Mouse (Mus musculus) CH12.LX (cell line): ENCODE results near the gene Rbm3. TPM values are rescaled to one million over a fixed set of nuclear protein-coding genes. Genes with fewer than 3 reads are reported as not detected.

Source experiments
- DNase-seq: peaks from one replicate; pipeline ENCODE4 v3.0.0-alpha.2; 2013; ENCODE audit errors: extremely low read depth
- H3K27ac ChIP-seq: 2 replicates; pipeline ENCODE4 v1.5.1; 2012; ENCODE audit warnings: low read depth, mild to moderate bottlenecking, control low read depth, moderate library complexity; ENCODE audit not compliant: insufficient read depth
- H3K27me3 ChIP-seq: replicated peaks from 2 replicates; pipeline ENCODE3; 2012; ENCODE audit warnings: inconsistent platforms
- H3K36me3 ChIP-seq, 2 experiments: replicated peaks in 1 of 2; 2 replicates each; pipeline versions ENCODE3 to v1.6.1; 2012; ENCODE audit warnings: inconsistent platforms in 1 of 2, low read length in 1 of 2, mild to moderate bottlenecking in 1 of 2, mixed read lengths in 1 of 2, moderate library complexity in 1 of 2; ENCODE audit not compliant: control insufficient read depth in 1 of 2, insufficient read depth in 1 of 2
- H3K4me1 ChIP-seq, 2 experiments: 2 replicates each; pipeline ENCODE4 v1.6.1; 2012; ENCODE audit warnings: inconsistent platforms in 1 of 2, moderate library complexity in 1 of 2; ENCODE audit not compliant: insufficient read depth in 2 of 2, control insufficient read depth in 1 of 2
- H3K4me2 ChIP-seq: 2 replicates; pipeline ENCODE4 v1.6.1; 2012; ENCODE audit warnings: low read depth, mild to moderate bottlenecking, control low read depth; ENCODE audit not compliant: poor library complexity, insufficient read depth, severe bottlenecking
- H3K4me3 ChIP-seq, 3 experiments: fragments of 150-350 bp in 1 of 3; sonication (generic) in 1 of 3; replicated peaks in 1 of 3; 2 replicates each; pipeline versions ENCODE3 to v1.5.1; 2011 to 2012; ENCODE audit warnings: low read depth in 2 of 3, low read length in 2 of 3, mild to moderate bottlenecking in 2 of 3, moderate library complexity in 2 of 3, control low read depth in 1 of 3, improper control_type of control experiment in 1 of 3, inconsistent platforms in 1 of 3, mixed read lengths in 1 of 3; ENCODE audit not compliant: poor library complexity in 1 of 3
- H3K79me2 ChIP-seq: replicated peaks from 2 replicates; pipeline ENCODE4 v1.6.1; 2012; ENCODE audit warnings: mild to moderate bottlenecking, moderate library complexity; ENCODE audit not compliant: control insufficient read depth, poor library complexity, insufficient read depth, severe bottlenecking; ENCODE audit errors: extremely low read depth
- H3K9ac ChIP-seq: 2 replicates; pipeline ENCODE4 v1.6.1; 2012; ENCODE audit warnings: low read depth, mild to moderate bottlenecking, control low read depth, moderate library complexity; ENCODE audit not compliant: insufficient read depth
- H3K9me3 ChIP-seq: replicated peaks from 2 replicates; pipeline ENCODE3; 2012; ENCODE audit warnings: low read length, inconsistent platforms, mixed read lengths
- BHLHE40 ChIP-seq: IDR thresholded peaks from 2 replicates; pipeline ENCODE4 v1.6.1; 2011; ENCODE audit warnings: mild to moderate bottlenecking, low read depth, low read length, improper control_type of control experiment
- CHD1 ChIP-seq: IDR thresholded peaks from 2 replicates; pipeline ENCODE4 v1.6.1; 2012; ENCODE audit warnings: low read depth, low read length, improper control_type of control experiment, inconsistent platforms
- E2F4 ChIP-seq: IDR thresholded peaks from 2 replicates; pipeline ENCODE4 v1.6.1; 2011; ENCODE audit warnings: low read depth, low read length, improper control_type of control experiment; ENCODE audit not compliant: insufficient replicate concordance
- EP300 ChIP-seq: IDR thresholded peaks from 2 replicates; pipeline ENCODE4 v1.6.1; 2011; ENCODE audit warnings: low read length, improper control_type of control experiment
- GABPA ChIP-seq: IDR thresholded peaks from 2 replicates; pipeline ENCODE4 v1.6.1; 2012; ENCODE audit warnings: low read depth, low read length, improper control_type of control experiment, inconsistent platforms; ENCODE audit not compliant: insufficient replicate concordance
- IRF4 ChIP-seq: IDR thresholded peaks from 2 replicates; pipeline ENCODE4 v1.6.1; 2014; ENCODE audit warnings: low read depth, mild to moderate bottlenecking, inconsistent platforms, low read length, improper control_type of control experiment
- JUN ChIP-seq: IDR thresholded peaks from 2 replicates; pipeline ENCODE4 v1.6.1; 2011; ENCODE audit warnings: low read depth, mild to moderate bottlenecking, low read length, improper control_type of control experiment, moderate library complexity; ENCODE audit not compliant: insufficient read depth
- JUND ChIP-seq: conservative IDR thresholded peaks from 2 replicates; pipeline ENCODE4 v1.6.1; 2011; ENCODE audit warnings: low read depth, low read length, improper control_type of control experiment
- MAX ChIP-seq: IDR thresholded peaks from 2 replicates; pipeline ENCODE4 v1.6.1; 2011; ENCODE audit warnings: low read length, improper control_type of control experiment
- MYC ChIP-seq: IDR thresholded peaks from 2 replicates; pipeline ENCODE4 v1.6.1; 2011; ENCODE audit warnings: low read depth, mild to moderate bottlenecking, improper control_type of control experiment, low read length
- NELFE ChIP-seq: IDR thresholded peaks from 2 replicates; pipeline ENCODE4 v1.6.1; 2011; ENCODE audit warnings: low read depth, low read length, improper control_type of control experiment
- NRF1 ChIP-seq: IDR thresholded peaks from 2 replicates; pipeline ENCODE4 v1.6.1; 2014; ENCODE audit warnings: low read depth, mild to moderate bottlenecking, inconsistent platforms, low read length, improper control_type of control experiment, moderate library complexity
- PAX5 ChIP-seq: IDR thresholded peaks from 2 replicates; pipeline ENCODE4 v1.6.1; 2012; ENCODE audit warnings: low read length, inconsistent platforms, mixed read lengths
- POLR2A ChIP-seq: IDR thresholded peaks from 2 replicates; pipeline ENCODE4 v1.6.1; 2011; ENCODE audit warnings: low read depth, mild to moderate bottlenecking, improper control_type of control experiment, low read length
- RAD21 ChIP-seq: IDR thresholded peaks from 2 replicates; pipeline ENCODE4 v1.6.1; 2011; ENCODE audit warnings: low read depth, mild to moderate bottlenecking, low read length, improper control_type of control experiment, moderate library complexity
- SIN3A ChIP-seq: IDR thresholded peaks from 2 replicates; pipeline ENCODE4 v1.6.1; 2012; ENCODE audit warnings: low read length, improper control_type of control experiment, inconsistent platforms
- SMC3 ChIP-seq: IDR thresholded peaks from 2 replicates; pipeline ENCODE4 v1.6.1; 2011; ENCODE audit warnings: low read depth, low read length, improper control_type of control experiment
- TBP ChIP-seq: conservative IDR thresholded peaks from 2 replicates; pipeline ENCODE4 v1.6.1; 2011; ENCODE audit warnings: low read depth, low read length, improper control_type of control experiment
- USF1 ChIP-seq: IDR thresholded peaks from 2 replicates; pipeline ENCODE4 v1.6.1; 2014; ENCODE audit warnings: low read depth, mild to moderate bottlenecking, inconsistent platforms, low read length, improper control_type of control experiment
- USF2 ChIP-seq: conservative IDR thresholded peaks from 2 replicates; pipeline ENCODE4 v1.6.1; 2011; ENCODE audit warnings: low read depth, low read length, improper control_type of control experiment
- ZC3H11A ChIP-seq: IDR thresholded peaks from 2 replicates; pipeline ENCODE4 v1.6.1; 2012; ENCODE audit warnings: low read depth, mild to moderate bottlenecking, inconsistent platforms, low read length, improper control_type of control experiment
- ZMIZ1 ChIP-seq: IDR thresholded peaks from 2 replicates; pipeline ENCODE4 v1.6.1; 2012; ENCODE audit warnings: low read depth, mild to moderate bottlenecking, inconsistent platforms, low read length, improper control_type of control experiment
- ZNF384 ChIP-seq: IDR thresholded peaks from 2 replicates; pipeline ENCODE4 v1.6.1; 2012; ENCODE audit warnings: low read depth, low read length, improper control_type of control experiment, inconsistent platforms
- dilution Hi-C: fragments of 300-500 bp; cut with MboI; formaldehyde crosslinking; loops from 2 replicates; pipeline ENCODE4 v1.14.3; 2020; ENCODE audit warnings: low sequenced_read_pairs; ENCODE audit not compliant: extremely low pct_unique_long_range_greater_than_20kb, extremely low pct_ligation_motif_present
- in situ Hi-C: fragments of 300-500 bp; cut with MboI; formaldehyde crosslinking; loops from 3 replicates; pipeline ENCODE4 v1.14.3; 2019; ENCODE audit warnings: low sequenced_read_pairs, low pct_ligation_motif_present, low pct_unique_long_range_greater_than_20kb, mixed read lengths
- polyA plus RNA-seq: library from polyadenylated mRNA; unstranded; fragments of >175 nt; gene quantifications from 2 replicates; pipeline ENCODE4 v1.2.1, GENCODE M21; 2012; ENCODE audit warnings: low read depth; ENCODE audit not compliant: insufficient read length
- total RNA-seq, 2 experiments: library from RNA; depleted of rRNA; stranded (reverse); fragments of 300-350 nt in 1 of 2; fragments of >200 nt in 1 of 2; gene quantifications; 2 replicates each; pipeline ENCODE4 v1.2.3; 2012 to 2014

Gene Rbm3
- total and polyA plus RNA-seq, 3 experiments = 681 to 2,152 (median 778) TPM

DNA sequence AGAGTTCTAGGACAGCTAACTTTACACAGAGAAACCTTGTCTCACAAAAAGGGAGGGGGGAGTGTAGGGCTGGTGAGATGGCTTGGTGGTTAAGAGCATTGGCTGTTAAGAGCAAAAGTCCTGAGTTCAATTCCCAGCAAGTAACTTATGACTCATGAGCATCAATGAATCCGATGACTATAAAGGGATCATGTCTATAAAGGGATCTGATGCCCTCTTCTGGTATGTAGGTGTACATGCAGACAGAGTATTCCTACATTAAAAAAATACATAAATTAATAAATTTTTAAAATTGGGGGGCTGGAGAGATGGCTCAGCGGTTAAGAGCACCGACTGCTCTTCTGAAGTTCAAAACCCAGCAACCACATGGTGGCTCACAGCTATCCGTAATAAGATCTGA lies 30.4 kb downstream of the Rbm3 start:
- peaks cover 0 to 5% of the 10 kb centered on the region in 2 experiments for H3K36me3 ChIP-seq
- DNase-seq = no peak
- no peaks in the 10 kb centered on the region for H3K4me1 ChIP-seq
- H3K4me3 ChIP-seq = no peak overlapping the region
- TF ChIP-seq SMC3 (no peak), TBP (no peak), E2F4 (no peak), RAD21 (peak; percentile 24)
- no peaks in the 10 kb centered on the region for H3K9me3 ChIP-seq
- in situ Hi-C loops = loop anchor here (25.0 kb wide), 1 partner anchor 203 kb away; the partner anchor contains the start of genes Gm10490, Gm10491 and Pcsk1n
- no peak overlapping the region for H3K4me2 ChIP-seq
- no peak overlapping the region for H3K9ac ChIP-seq
- no peak overlapping the region for H3K27ac ChIP-seq
- no peaks in the 10 kb centered on the region for H3K79me2 ChIP-seq
- no peaks in the 10 kb centered on the region for H3K27me3 ChIP-seq
- dilution Hi-C loops = no loop called here

DNA sequence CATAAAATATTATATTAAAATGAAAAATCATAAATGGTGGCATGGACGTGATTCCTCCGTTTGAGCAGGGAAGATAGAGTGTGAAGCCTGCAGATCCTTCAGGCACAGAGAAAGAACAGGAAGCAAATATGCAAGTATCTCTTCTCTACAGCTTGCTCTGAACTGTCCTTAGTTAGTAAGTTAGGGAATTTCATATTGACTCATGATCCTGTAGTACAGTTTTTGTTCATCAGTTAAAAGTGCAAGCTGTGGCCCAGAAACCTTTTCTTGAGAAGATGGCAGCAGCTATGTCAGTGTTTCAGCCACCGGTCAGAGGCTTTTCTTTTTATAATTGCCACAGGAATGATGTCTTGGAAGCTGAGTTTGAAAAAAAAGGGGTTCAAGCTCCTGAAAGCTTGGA lies 40.7 kb downstream of the Rbm3 start:
- Histone ChIP-seq H3K36me3 (no peaks in the 10 kb centered on the region), H3K9me3 (no peaks in the 10 kb centered on the region), H3K4me2 (no peak overlapping the region), H3K79me2 (no peaks in the 10 kb centered on the region)
- no peak for DNase-seq
- TF ChIP-seq ZMIZ1 = no peak
- no peak for TF ChIP-seq PAX5
- no peak for TF ChIP-seq CHD1
- TF ChIP-seq ZNF384 = no peak
- TF ChIP-seq NELFE = no peak
- 0 out of 2 replicates have a peak, but pooled peaks have one; percentile 21 for TF ChIP-seq JUN
- TF ChIP-seq MYC = no peak
- no peak for TF ChIP-seq USF1
- TF ChIP-seq GABPA = no peak
- no peak for TF ChIP-seq POLR2A
- no peak for TF ChIP-seq BHLHE40
- peak; percentile 52 for TF ChIP-seq EP300
- 0 out of 2 replicates have a peak, but pooled peaks have one; percentile 33 for TF ChIP-seq JUND
- no peak for TF ChIP-seq TBP
- TF ChIP-seq MAX = no peak
- TF ChIP-seq NRF1 = no peak
- peak; percentile 51; the same call in 1 of the 2 replicates for TF ChIP-seq IRF4
- no peak for TF ChIP-seq USF2
- no peak for TF ChIP-seq ZC3H11A
- TF ChIP-seq SIN3A = no peak
- TF ChIP-seq, all 38 proteins: peak for 4
- H3K9ac ChIP-seq = no peak overlapping the region
- H3K4me3 ChIP-seq = no peak overlapping the region
- in situ Hi-C loops = loop anchor here (25.0 kb wide), 1 partner anchor 193 kb away; the partner anchor contains the start of genes Gm10490, Gm10491 and Pcsk1n
- no peaks in the 10 kb centered on the region for H3K27me3 ChIP-seq
- no peak overlapping the region for H3K27ac ChIP-seq
- dilution Hi-C loops = no loop called here
- H3K4me1 ChIP-seq = peaks cover 0 to 6% of the 10 kb centered on the region in 2 experiments; a peak in 1 of 4 replicates
